Mouse (Mus musculus) common myeloid progenitor, adult 5-6 weeks (primary cell): ENCODE measurements at regions not wholly inside any gene's neighbourhood (a gene's known extent, or its start where the extent isn't known, plus 50 kb on each side); places are given as distances from the start of the nearest gene placed in this dataset.

ENCODE experiments used
- ATAC-seq: replicated peaks from 2 replicates; pipeline ENCODE4 v1.8.0; 2016; ENCODE audit warnings: low read depth, mild to moderate bottlenecking, moderate TSS enrichment, inconsistent platforms; ENCODE audit not compliant: poor library complexity, severe bottlenecking

GRCm38 (mm10) chr11:25147287-25147686 is 1063.3 kb downstream of the 5730522E02Rik start:
- ATAC-seq = no peak

GRCm38 (mm10) chr11:25156705-25157104 is 1053.9 kb downstream of the 5730522E02Rik start:
- no peak for ATAC-seq

- ATAC-seq = no peak
Observed at GRCm38 (mm10) chr11:25157135-25157860, 1053.3 kb downstream of the 5730522E02Rik start.

GRCm38 (mm10) chr11:25157861-25158245 is 1052.7 kb downstream of the 5730522E02Rik start:
- no peak for ATAC-seq

- no peak for ATAC-seq
Observed at GRCm38 (mm10) chr11:25158884-25159283, 1051.7 kb downstream of the 5730522E02Rik start.

- ATAC-seq = no peak
Observed at GRCm38 (mm10) chr11:25167939-25168338, 1042.6 kb downstream of the 5730522E02Rik start.

- no peak for ATAC-seq
Observed at GRCm38 (mm10) chr11:25171048-25171447, 1039.5 kb downstream of the 5730522E02Rik start.
